Mouse (Mus musculus) testis, adult 2 months (tissue): ENCODE results near the gene Dock2.

Source experiments
- CTCF ChIP-seq: fragments of 200-500 bp; IDR thresholded peaks from 2 replicates; pipeline ENCODE4 v1.5.1; 2012; ENCODE audit warnings: low read depth, mild to moderate bottlenecking, inconsistent platforms, low read length, moderate library complexity; ENCODE audit not compliant: control insufficient read depth, insufficient read depth, insufficient replicate concordance
- POLR2A ChIP-seq: fragments of 200-500 bp; IDR thresholded peaks from 2 replicates; pipeline ENCODE4 v1.6.1; 2012; ENCODE audit warnings: low read depth, mild to moderate bottlenecking, inconsistent platforms, low read length, moderate library complexity; ENCODE audit not compliant: control insufficient read depth

DNA sequence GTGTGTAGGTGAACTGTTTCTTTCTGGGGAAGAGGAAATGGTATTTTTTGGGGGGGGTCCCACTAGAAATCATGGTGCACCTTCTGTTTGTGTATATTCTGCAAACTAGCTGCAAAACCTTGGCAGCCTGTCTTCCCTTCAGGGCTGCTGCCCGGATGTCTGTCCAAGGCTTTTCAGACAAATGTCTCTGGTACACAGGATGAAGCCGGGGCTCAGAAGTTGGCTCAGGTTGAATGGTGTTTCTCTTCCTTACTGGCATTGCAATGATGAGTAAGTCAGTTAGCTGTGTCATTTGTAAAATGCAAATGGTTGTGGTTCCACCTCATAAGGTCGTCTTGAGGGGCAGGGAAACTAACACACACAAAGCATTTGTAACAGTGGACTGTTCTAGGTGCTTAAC lies 477.5 kb downstream of the Dock2 start:
- TF ChIP-seq CTCF (no peak), POLR2A (no peak)
